Mouse (Mus musculus) lung, embryonic 14.5 days (tissue): ENCODE measurements at regions not wholly inside any gene's neighbourhood (a gene's known extent, or its start where the extent isn't known, plus 50 kb on each side); places are given as distances from the start of the nearest gene placed in this dataset.
A peak's percentile ranks its signal among the peaks of the same experiment; 100 is the strongest.

Source experiments
- ATAC-seq: fragments of 200-750 bp; cut with Nextera tagmentation; 2 replicates; pipeline ENCODE4 v1.8.0; 2017; ENCODE audit warnings: mild to moderate bottlenecking, moderate TSS enrichment, moderate library complexity; ENCODE audit not compliant: insufficient read depth
- DNase-seq: peaks from one replicate; pipeline ENCODE4 v3.0.0-alpha.2; 2015
- H3K27ac ChIP-seq: fragments of 300-500 bp; sonication (generic); 2 replicates; pipeline ENCODE4 v1.5.1; 2014; ENCODE audit warnings: low read depth, mild to moderate bottlenecking, moderate library complexity
- H3K27me3 ChIP-seq: fragments of 300-500 bp; sonication (generic); 2 replicates; pipeline ENCODE4 v1.6.1; 2014; ENCODE audit warnings: low read length, control low read depth; ENCODE audit not compliant: insufficient read depth
- H3K36me3 ChIP-seq: fragments of 300-500 bp; sonication (generic); 2 replicates; pipeline ENCODE4 v1.6.1; 2014; ENCODE audit warnings: control low read depth; ENCODE audit not compliant: insufficient read depth
- H3K4me1 ChIP-seq: fragments of 300-500 bp; sonication (generic); 2 replicates; pipeline ENCODE4 v1.6.1; 2014; ENCODE audit warnings: antibody characterized with exemption, control low read depth; ENCODE audit not compliant: insufficient read depth
- H3K4me2 ChIP-seq: fragments of 300-500 bp; sonication (generic); 2 replicates; pipeline ENCODE4 v1.6.1; 2014; ENCODE audit warnings: mild to moderate bottlenecking
- H3K4me3 ChIP-seq: fragments of 300-500 bp; sonication (generic); 2 replicates; pipeline ENCODE4 v1.5.1; 2014; ENCODE audit warnings: low read depth, low read length
- H3K9ac ChIP-seq: fragments of 300-500 bp; sonication (generic); 2 replicates; pipeline ENCODE4 v1.6.1; 2014
- H3K9me3 ChIP-seq: fragments of 300-500 bp; sonication (generic); 2 replicates; pipeline ENCODE4 v1.6.1; 2016; ENCODE audit warnings: low read depth, low read length, control low read depth
- CTCF ChIP-seq: IDR thresholded peaks from 2 replicates; pipeline ENCODE4 v1.5.1; 2016; ENCODE audit warnings: antibody characterized with exemption, low read depth
- WGBS: fragments of 180-500 bp; shearing (Covaris S2); extraction: QIAGEN DNeasy Blood & Tissue Kit; methylation state at CpG from one replicate; pipeline ENCODE4 v1.1.7; 2014; 5-methylcytosine and 5-hydroxymethylcytosine counted together

- no peak for TF ChIP-seq CTCF
- 65% methylated on average over 4 of the region's 4 CpGs for WGBS
- Histone ChIP-seq H3K27me3 (no peaks in the 10 kb centered on the region), H3K36me3 (no peaks in the 10 kb centered on the region), H3K27ac (no peak overlapping the region), H3K4me3 (no peak overlapping the region), H3K4me2 (no peak overlapping the region), H3K9me3 (no peaks in the 10 kb centered on the region), H3K4me1 (no peaks in the 10 kb centered on the region), H3K9ac (no peak overlapping the region)
- DNase-seq (no peak), ATAC-seq (no peak)
Observed at GRCm38 (mm10) chrX:158544021-158544420, 500.9 kb upstream of the Cnksr2 start.

GRCm38 (mm10) chrX:158577856-158578255 is 534.8 kb upstream of the Cnksr2 start:
- TF ChIP-seq CTCF, result no peak

GRCm38 (mm10) chrX:158613136-158613535 is 570.0 kb upstream of the Cnksr2 start:
- no peak for TF ChIP-seq CTCF
- no peak overlapping the region for H3K4me2 ChIP-seq
- no peaks in the 10 kb centered on the region for H3K9me3 ChIP-seq
- no peak for DNase-seq
- H3K36me3 ChIP-seq, result no peaks in the 10 kb centered on the region
- H3K4me1 ChIP-seq, result no peaks in the 10 kb centered on the region
- 3% methylated on average over 1 of the region's 1 CpGs for WGBS
- H3K4me3 ChIP-seq, result no peak overlapping the region
- peak; percentile 82; the same call in 1 of the 2 replicates for ATAC-seq
- H3K27ac ChIP-seq, result no peak overlapping the region
- no peak overlapping the region for H3K9ac ChIP-seq
- H3K27me3 ChIP-seq, result no peaks in the 10 kb centered on the region

More at GRCm38 (mm10) chrX:158577856-158578255, 534.8 kb upstream of the Cnksr2 start:
- no peak overlapping the region for H3K27ac ChIP-seq
- H3K4me2 ChIP-seq, result no peak overlapping the region
- no peak overlapping the region for H3K9ac ChIP-seq
- no peaks in the 10 kb centered on the region for H3K27me3 ChIP-seq
- no peaks in the 10 kb centered on the region for H3K4me1 ChIP-seq
- no peaks in the 10 kb centered on the region for H3K36me3 ChIP-seq
- H3K4me3 ChIP-seq, result no peak overlapping the region
- H3K9me3 ChIP-seq, result no peaks in the 10 kb centered on the region
- 57% methylated on average over 2 of the region's 2 CpGs for WGBS
- ATAC-seq, result no peak
- peak; percentile 6 for DNase-seq

- WGBS, result 66% methylated on average over 2 of the region's 2 CpGs
- H3K9ac ChIP-seq, result no peak overlapping the region
- peak; percentile 57 for TF ChIP-seq CTCF
- ATAC-seq, result no peak
- H3K36me3 ChIP-seq, result no peaks in the 10 kb centered on the region
- H3K27me3 ChIP-seq, result no peaks in the 10 kb centered on the region
- no peaks in the 10 kb centered on the region for H3K4me1 ChIP-seq
- DNase-seq, result peak; percentile 67
- no peak overlapping the region for H3K27ac ChIP-seq
- H3K4me2 ChIP-seq, result no peak overlapping the region
- no peaks in the 10 kb centered on the region for H3K9me3 ChIP-seq
- no peak overlapping the region for H3K4me3 ChIP-seq
Observed at GRCm38 (mm10) chrX:158613607-158614006, 570.5 kb upstream of the Cnksr2 start.

- Histone ChIP-seq H3K4me1 (no peaks in the 10 kb centered on the region), H3K4me3 (no peak overlapping the region), H3K9me3 (no peaks in the 10 kb centered on the region), H3K27me3 (no peaks in the 10 kb centered on the region), H3K36me3 (no peaks in the 10 kb centered on the region), H3K9ac (no peak overlapping the region), H3K27ac (no peak overlapping the region), H3K4me2 (no peak overlapping the region)
- no peak for ATAC-seq
- TF ChIP-seq CTCF, result no peak
- WGBS, result 91% methylated on average over 1 of the region's 1 CpGs
- DNase-seq, result no peak
Observed at GRCm38 (mm10) chrX:158614029-158614428, 570.9 kb upstream of the Cnksr2 start.

- TF ChIP-seq CTCF, result no peak
- Histone ChIP-seq H3K27me3 (no peaks in the 10 kb centered on the region), H3K9ac (no peak overlapping the region), H3K27ac (no peak overlapping the region), H3K36me3 (no peaks in the 10 kb centered on the region), H3K4me3 (no peak overlapping the region), H3K9me3 (no peaks in the 10 kb centered on the region), H3K4me1 (no peaks in the 10 kb centered on the region), H3K4me2 (no peak overlapping the region)
- DNase-seq (no peak), ATAC-seq (no peak)
- WGBS, result 68% methylated on average over 5 of the region's 5 CpGs
Observed at GRCm38 (mm10) chrX:158614452-158614851, 571.4 kb upstream of the Cnksr2 start.

- no peak overlapping the region for H3K27ac ChIP-seq
- ATAC-seq, result no peak
- TF ChIP-seq CTCF, result no peak
- no peaks in the 10 kb centered on the region for H3K36me3 ChIP-seq
- no peak overlapping the region for H3K9ac ChIP-seq
- H3K4me3 ChIP-seq, result no peak overlapping the region
- no peaks in the 10 kb centered on the region for H3K27me3 ChIP-seq
- no peak overlapping the region for H3K4me2 ChIP-seq
- 79% methylated on average over 2 of the region's 2 CpGs for WGBS
- no peaks in the 10 kb centered on the region for H3K4me1 ChIP-seq
- H3K9me3 ChIP-seq, result no peaks in the 10 kb centered on the region
- DNase-seq, result no peak
Observed at GRCm38 (mm10) chrX:158615096-158615495, 572.0 kb upstream of the Cnksr2 start.

- Histone ChIP-seq H3K27me3 (no peaks in the 10 kb centered on the region), H3K4me1 (no peaks in the 10 kb centered on the region), H3K36me3 (no peaks in the 10 kb centered on the region), H3K4me3 (no peak overlapping the region), H3K27ac (no peak overlapping the region), H3K4me2 (no peak overlapping the region), H3K9me3 (no peaks in the 10 kb centered on the region), H3K9ac (no peak overlapping the region)
- DNase-seq, result no peak
- TF ChIP-seq CTCF, result no peak
- 62% methylated on average over 3 of the region's 3 CpGs for WGBS
- ATAC-seq, result no peak
Observed at GRCm38 (mm10) chrX:158627390-158627789, 582.7 kb upstream of the Rps6ka3 start.
